Mouse (Mus musculus) adrenal gland, postnatal 14 days (tissue): ENCODE data around the gene Grin2a. TPM values are rescaled to one million over a fixed set of nuclear protein-coding genes. Genes with fewer than 3 reads are reported as not detected.
A peak's percentile ranks its signal among the peaks of the same experiment; 100 is the strongest.

Experiments used
- DNase-seq: peaks from one replicate; pipeline ENCODE4 v3.0.0; 2021; ENCODE audit warnings: mixed read lengths
- total RNA-seq: library from RNA; stranded (reverse); gene quantifications from 2 replicates; pipeline ENCODE4 v1.2.3, GENCODE M21; 2021

Grin2a gene
- total RNA-seq, 1 experiment from 2014 or later, result 0.93 TPM

DNA sequence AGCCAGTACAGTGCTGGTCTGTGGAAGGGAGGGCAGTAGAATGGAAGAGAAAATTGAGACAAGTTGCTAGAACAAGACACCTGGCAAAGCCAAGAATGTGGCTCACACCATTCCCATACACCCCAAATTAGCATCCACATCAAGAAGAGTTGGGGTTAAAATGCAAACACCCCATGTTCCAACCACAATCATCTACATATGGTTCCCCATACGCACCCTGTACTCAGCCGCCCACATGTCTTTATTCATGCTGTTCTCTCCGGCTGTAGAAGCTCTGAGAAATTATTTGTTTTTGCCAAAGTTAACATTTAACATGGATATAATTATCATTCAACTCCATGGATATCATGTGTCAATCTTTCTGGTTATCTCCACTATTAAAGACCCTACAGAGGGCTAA lies 22.7 kb downstream of the Grin2a start:
- DNase-seq, result no peak

GRCm38 (mm10) chr16:9964469-9964868 lies 30.9 kb downstream of the Grin2a start:
- DNase-seq, result no peak

GRCm38 (mm10) chr16:9962482-9962881 lies 32.9 kb downstream of the Grin2a start:
- no peak for DNase-seq

DNA sequence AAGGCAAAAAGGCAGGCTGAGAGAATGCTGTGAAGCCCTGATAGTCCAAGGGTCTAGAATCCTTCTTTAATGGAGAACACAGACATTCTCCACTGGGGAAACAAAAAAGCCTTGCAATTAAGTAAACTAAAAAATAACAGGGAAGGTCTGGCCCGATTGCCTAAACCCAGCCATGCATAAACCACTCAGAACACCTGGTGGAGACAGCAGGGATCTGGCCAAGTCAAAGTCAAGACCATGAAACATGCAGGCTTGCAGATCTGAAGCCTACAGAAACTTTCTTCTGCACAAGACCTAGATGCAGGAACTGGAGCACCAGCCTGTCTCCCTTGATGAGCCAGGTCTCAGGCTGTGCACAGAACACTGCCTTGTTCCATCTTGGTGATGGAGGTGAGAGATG lies 36.0 kb downstream of the Grin2a start:
- DNase-seq, result no peak

DNA sequence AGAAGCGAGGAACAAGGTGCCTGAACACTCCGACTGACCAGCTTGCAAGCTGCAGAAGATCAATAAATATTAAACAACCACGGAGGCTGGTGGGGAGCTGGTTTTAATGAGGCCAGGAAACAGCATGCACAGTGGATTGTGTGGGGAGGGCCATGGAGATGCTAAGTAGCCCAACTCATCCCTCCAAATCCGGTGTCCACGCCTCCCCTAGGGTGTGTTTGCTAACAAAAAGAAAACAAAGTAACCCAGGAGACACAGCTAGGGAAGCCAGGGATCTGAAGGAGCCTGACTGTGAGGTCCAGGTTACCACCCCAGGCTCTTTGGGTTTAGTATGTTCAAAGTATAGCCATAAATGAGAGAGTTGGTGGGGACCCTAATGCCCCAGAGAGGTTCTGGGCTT lies 41.1 kb downstream of the Grin2a start:
- no peak for DNase-seq

GRCm38 (mm10) chr16:9953396-9953831 lies 41.9 kb downstream of the Grin2a start:
- no peak for DNase-seq

DNA sequence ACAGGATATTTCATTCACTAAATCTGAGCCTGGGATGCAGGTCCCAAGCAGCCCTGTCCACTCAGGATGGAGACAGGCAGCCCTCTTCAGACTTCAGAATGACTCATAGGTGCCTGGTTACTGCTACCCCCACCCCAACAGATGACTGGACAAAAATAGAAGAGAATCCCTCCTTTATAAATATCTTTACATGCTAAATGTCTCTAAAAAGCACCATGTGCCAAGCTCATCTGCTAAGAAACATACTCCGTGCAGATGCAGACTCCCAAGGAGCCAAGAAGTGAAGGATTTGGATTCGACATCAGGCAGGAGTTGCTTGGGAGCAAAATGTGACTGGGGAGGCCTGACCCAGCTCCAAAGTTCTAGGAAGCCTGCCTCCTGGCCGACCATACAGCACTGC lies 46.1 kb downstream of the Grin2a start:
- no peak for DNase-seq

DNA sequence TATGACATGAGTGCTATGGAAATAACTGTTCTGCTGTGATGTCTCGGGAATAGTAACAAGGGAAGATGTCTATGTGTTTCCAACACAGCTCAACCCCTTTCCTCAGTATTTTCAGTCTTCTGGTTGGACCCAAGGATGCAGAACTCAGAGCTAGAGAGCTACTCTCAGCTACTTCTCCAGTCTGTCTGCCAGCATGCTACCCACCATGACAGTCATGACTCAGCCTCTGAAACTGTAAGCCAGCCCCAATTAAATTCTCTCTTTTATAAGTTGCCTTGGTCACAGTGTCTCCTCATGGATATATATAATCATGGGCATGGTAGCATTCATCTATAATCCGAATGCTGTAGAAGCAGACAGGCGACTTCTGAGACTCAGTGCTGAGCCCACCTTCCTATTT lies 47.9 kb downstream of the Grin2a start:
- no peak for DNase-seq

DNA sequence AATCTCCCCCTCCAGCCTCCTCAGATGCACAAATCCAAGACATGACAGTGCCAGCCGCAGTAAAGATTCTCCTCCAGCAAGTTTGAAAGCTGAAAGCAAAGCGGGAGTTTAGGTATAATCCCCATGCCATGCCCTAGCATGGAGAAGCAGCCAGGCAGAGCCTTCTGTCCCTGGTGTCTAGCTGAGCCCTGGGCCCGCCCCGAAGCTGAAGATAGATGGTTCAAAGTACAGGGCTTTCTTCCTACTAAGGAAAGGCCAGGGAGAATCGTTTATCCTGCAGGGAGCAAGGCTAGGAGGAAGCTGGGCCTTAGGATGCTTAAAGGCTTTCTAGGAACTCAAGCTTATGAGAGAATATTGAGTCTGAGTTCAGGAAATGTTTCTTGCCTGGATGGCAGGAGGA lies 50.5 kb downstream of the Grin2a start:
- no peak for DNase-seq

DNA sequence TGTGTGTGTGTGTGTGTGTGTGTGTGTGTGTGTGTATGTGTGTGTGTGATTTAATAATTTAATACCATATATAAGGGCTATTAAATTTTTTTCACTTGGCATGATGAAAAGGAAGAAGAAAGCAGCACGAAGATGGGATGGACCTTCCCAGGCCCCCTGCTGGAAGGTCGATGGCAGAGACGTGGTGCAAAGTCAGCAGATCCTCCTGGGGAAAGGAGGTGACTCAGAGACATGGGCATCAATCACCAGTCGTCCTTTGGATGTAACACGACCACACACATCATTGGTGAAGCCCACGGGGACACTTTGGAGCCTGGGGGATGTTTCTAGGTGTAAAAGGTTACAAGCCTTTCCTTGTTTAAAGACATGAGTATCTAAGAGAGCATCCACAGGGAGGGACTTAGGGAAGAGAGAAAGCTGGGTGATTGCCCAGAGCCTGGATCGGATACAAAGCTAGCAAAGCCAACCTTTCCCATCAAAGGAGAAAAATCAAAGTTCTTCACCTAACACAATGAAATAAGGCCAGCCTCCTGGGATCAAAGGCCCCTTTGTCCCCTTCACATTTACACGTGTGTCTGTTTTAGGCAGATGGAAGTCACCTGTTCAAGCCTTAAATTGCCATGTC lies 53.9 kb downstream of the Grin2a start:
- peak; percentile 28 for DNase-seq

- no peak for DNase-seq
Observed at GRCm38 (mm10) chr16:9940716-9941115, 54.6 kb downstream of the Grin2a start.

- DNase-seq, result no peak
Observed at GRCm38 (mm10) chr16:9910672-9911071, 84.7 kb downstream of the Grin2a start.

- no peak for DNase-seq
Observed at GRCm38 (mm10) chr16:9909225-9909624, 86.1 kb downstream of the Grin2a start.

DNA sequence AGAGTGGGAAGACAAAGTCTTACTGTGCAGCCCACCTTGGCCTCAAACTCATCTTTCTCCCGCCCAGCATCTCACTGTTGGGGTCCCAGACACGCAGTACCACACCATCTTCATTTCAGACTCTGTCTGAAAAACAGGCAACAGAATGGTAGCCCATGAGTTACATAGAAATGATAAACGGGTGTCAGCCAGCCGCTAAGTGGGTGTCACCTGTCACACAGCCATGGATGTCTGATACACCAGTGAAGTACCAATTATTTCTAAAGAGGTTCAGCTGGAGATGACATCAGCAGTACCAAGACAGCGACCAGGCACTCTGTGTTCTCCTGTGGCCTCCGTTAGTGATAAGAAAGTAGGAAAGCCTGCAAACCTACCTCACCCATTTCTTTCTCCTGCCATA lies 90.9 kb downstream of the Grin2a start:
- no peak for DNase-seq

DNA sequence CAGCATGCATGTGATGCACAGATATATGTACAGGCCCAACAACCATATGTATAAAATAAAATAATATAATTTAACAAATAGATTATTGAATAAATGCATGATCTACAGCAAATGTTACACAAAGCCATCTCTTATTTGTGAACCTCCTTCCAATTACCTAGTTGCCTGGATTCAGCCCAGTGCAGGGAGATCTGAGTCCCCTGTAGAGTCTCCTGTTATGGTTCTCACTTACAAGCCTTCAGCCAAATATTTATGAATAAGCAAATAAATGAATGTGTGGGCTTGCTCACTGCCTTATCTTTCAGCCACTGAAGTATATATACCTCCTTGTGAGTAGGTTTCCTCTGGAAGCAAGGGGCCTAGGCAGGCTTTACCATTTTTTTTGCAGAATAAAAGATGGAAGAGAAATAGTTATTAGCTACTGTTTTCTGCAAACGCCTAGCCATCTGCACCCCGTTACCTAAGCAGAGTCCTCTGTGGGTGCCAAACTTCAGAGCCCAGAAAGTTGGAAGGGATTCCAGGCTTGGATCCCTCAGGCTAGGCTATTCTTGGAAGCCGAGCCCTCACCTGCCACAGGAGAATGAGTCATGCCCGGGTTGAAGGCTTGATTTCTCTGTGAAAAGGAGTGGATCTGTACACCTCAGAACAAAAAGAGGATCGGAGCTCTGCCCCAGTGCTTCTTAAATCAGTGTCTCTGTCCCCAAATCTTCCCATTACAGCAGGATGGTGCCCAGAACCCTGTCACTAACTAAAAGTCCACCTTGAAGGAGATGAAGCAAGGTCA lies 92.5 kb downstream of the Grin2a start:
- DNase-seq, result no peak

DNA sequence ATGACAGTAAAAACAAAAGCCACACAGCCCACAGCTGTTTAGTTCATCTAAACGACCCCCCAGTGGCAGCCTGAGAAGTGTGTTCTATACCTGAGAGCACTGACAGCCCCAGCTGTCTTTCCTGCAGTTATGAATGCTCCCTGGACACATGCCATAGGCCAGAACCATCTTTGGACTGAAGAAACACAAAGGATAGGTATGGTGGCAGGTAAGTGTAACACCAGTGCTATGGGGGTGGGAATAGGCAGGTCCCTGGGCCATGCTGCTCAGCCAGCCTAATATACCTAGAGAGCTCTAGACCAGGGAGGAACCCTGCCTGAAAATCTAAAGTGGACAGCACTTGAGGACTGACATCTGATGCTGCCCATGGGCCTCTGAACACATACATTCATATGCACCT lies 93.9 kb downstream of the Grin2a start:
- DNase-seq, result no peak

GRCm38 (mm10) chr16:9900996-9901395 lies 94.4 kb downstream of the Grin2a start:
- DNase-seq, result no peak

- DNase-seq, result no peak
Observed at GRCm38 (mm10) chr16:9900196-9900595, 95.2 kb downstream of the Grin2a start.

DNA sequence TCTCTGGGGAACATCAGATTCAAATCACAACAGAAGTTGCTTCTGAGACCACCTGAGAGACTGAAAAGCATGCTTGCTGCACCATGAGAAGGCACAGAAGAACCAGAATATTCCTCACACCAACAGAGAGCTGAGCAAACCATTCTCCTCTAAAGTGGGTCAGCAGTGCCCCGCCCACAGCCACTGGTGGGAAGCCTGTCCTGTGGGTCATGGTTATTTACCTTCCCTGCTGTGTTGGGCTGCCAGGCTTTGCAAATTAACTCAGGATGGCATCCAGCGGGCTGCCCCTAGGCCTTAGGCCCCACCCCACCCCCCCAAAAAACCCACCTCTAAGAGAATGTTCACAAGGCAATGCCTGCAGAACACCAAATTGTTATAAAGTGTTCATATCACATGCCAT lies 96.2 kb downstream of the Grin2a start:
- no peak for DNase-seq

DNA sequence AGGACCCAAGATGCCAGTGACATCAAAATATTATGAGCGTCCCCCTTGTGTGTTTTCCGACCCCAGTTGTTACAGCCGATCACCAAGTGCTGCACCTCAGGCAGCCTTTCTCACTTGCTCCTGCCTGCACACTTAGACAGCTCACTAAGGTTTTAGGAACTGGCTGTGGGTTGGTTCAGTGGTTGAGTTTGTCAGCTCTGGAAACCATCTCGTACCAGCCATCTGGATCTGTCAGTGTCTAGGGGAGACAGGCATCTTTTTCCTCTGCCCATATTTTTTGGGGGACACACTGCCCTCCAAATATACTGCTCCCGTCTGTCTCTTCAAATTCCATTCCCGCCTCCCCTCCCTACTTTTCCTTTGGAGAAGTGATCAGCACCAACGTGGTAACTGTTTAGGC lies 99.8 kb downstream of the Grin2a start:
- no peak for DNase-seq

DNA sequence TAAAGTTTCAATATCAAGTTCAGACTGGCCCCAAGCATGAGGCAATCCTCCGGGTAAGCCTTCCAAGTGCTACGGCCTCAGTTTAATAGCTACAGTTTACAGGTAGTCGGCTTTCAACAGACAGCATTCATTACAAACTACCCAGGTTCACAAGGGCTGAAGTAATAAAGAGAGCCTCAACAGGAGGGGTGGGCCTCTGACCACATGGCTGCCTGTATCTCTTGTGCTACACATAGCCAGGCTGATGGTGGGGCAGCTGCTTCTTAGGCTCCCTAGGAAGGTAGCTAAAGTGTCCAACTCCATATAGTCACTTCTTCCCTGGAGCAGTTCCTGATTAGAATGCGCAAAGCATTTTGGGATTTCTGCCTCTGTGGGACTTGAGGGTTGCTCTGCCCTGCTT lies 109.2 kb downstream of the Grin2a start:
- no peak for DNase-seq

- DNase-seq, result no peak
Observed at GRCm38 (mm10) chr16:9884141-9884540, 111.2 kb downstream of the Grin2a start.

DNA sequence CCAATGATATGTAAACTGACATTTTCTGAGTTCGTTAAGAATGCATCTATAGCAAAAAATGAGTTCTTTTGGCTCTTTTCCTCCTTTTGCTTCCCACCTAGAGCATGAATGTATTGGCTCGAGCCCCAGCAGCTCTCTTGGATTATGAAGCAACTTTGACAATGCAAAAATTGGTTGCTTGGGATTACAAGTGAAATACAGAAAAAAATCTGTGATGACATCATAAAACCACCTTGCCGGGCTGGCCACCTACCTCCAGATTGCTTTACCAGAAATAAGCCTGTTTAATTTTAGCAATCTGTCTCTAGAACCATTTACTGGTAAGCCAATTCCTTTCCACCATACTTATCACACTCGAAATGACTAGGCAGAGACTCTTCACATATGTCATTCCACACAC lies 112.9 kb downstream of the Grin2a start:
- no peak for DNase-seq

DNA sequence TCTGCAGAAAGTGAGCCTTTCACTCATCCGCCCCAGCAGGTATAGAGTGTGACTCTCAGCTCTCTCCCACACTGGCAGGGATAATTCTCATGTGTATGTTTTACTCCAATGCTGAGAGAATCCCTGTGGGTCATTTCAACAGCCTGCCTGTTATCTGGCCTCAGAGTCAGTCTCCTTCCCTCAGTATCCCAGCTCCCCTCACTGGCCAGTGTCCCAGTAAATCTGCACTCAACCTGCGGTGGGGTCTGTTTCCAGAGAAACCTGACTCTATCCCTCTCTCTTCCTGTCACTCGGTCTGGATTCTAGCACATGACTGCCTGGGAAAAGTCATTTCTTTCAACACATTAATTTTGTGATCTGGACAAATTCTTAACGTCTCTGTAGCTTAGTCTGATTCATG lies 122.4 kb downstream of the Grin2a start:
- DNase-seq, result no peak
